Mouse (Mus musculus) stomach, embryonic 16.5 days (tissue): ENCODE results near the gene Prrc2b. TPM values are rescaled to one million over a fixed set of nuclear protein-coding genes. Genes with fewer than 3 reads are reported as not detected.

Experiments
- ATAC-seq: fragments of 200-750 bp; cut with Nextera tagmentation; 2 replicates; pipeline ENCODE4 v1.8.0; 2017; ENCODE audit warnings: moderate number of reproducible peaks, moderate TSS enrichment; ENCODE audit not compliant: insufficient read depth, low FRiP score
- H3K27ac ChIP-seq: fragments of 300-500 bp; sonication (generic); 2 replicates; pipeline ENCODE4 v1.5.1; 2014; ENCODE audit warnings: low read length
- H3K27me3 ChIP-seq: fragments of 300-500 bp; sonication (generic); 2 replicates; pipeline ENCODE4 v1.6.1; 2014; ENCODE audit warnings: low read length, control low read depth, mixed read lengths; ENCODE audit not compliant: control insufficient read depth, insufficient read depth
- H3K36me3 ChIP-seq: fragments of 300-500 bp; sonication (generic); 2 replicates; pipeline ENCODE4 v1.6.1; 2014; ENCODE audit warnings: low read length; ENCODE audit not compliant: control insufficient read depth, insufficient read depth
- H3K4me1 ChIP-seq: fragments of 300-500 bp; sonication (generic); 2 replicates; pipeline ENCODE4 v1.6.1; 2014; ENCODE audit warnings: low read length, control low read depth, mixed read lengths; ENCODE audit not compliant: control insufficient read depth, insufficient read depth
- H3K4me2 ChIP-seq: fragments of 300-500 bp; sonication (generic); 2 replicates; pipeline ENCODE4 v1.6.1; 2014; ENCODE audit warnings: low read depth, low read length, mixed read lengths
- H3K4me3 ChIP-seq: fragments of 300-500 bp; sonication (generic); replicated peaks from 2 replicates; pipeline ENCODE4 v1.5.1; 2014; ENCODE audit warnings: mild to moderate bottlenecking, low read length
- H3K9ac ChIP-seq: fragments of 300-500 bp; sonication (generic); 2 replicates; pipeline ENCODE4 v1.6.1; 2014; ENCODE audit warnings: low read length
- H3K9me3 ChIP-seq: fragments of 300-500 bp; sonication (generic); replicated peaks from 2 replicates; pipeline ENCODE4 v1.6.1; 2016; ENCODE audit warnings: low read length, control low read depth; ENCODE audit not compliant: control insufficient read depth
- WGBS: fragments of 180-500 bp; shearing (Covaris S2); extraction: QIAGEN DNeasy Blood & Tissue Kit; methylation state at CpG from one replicate; pipeline ENCODE4 v1.1.7; 2014; 5-methylcytosine and 5-hydroxymethylcytosine counted together
- polyA plus RNA-seq: library from polyadenylated mRNA; unstranded; fragments of >200 nt; fragmentation: Nextera tagmentation; extraction: Ambion mirVana; gene quantifications from 2 replicates; pipeline ENCODE4 v1.2.1, GENCODE M21; 2015

Gene Prrc2b
- polyA plus RNA-seq, 1 experiment from 2014 or later: 27.3 TPM

- Histone ChIP-seq H3K4me3 (peak overlapping the region; percentile 73), H3K4me1 (peaks cover 12% of the 10 kb centered on the region), H3K9me3 (no peaks in the 10 kb centered on the region), H3K36me3 (peaks cover 11% of the 10 kb centered on the region), H3K27me3 (no peaks in the 10 kb centered on the region), H3K9ac (peak overlapping the region; percentile 83), H3K4me2 (peak overlapping the region; percentile 92), H3K27ac (peak overlapping the region; percentile 82)
- ATAC-seq: peak; percentile 48; the same call in 1 of the 2 replicates
- WGBS: under 1% methylated on average over 20 of the region's 20 CpGs
Observed at GRCm38 (mm10) chr2:32236760-32237487, 86.0 kb downstream of the Prrc2b start.

GRCm38 (mm10) chr2:32237571-32237970, 86.7 kb downstream of the Prrc2b start:
- peak overlapping the region; percentile 92 for H3K4me2 ChIP-seq
- peaks cover 12% of the 10 kb centered on the region for H3K4me1 ChIP-seq
- H3K27me3 ChIP-seq: no peaks in the 10 kb centered on the region
- peak overlapping the region; percentile 82; the same call in 1 of the 2 replicates for H3K27ac ChIP-seq
- 34% methylated on average over 4 of the region's 4 CpGs for WGBS
- H3K4me3 ChIP-seq: peak overlapping the region; percentile 73
- H3K9ac ChIP-seq: peak overlapping the region; percentile 83
- ATAC-seq: no peak
- H3K9me3 ChIP-seq: no peaks in the 10 kb centered on the region
- peaks cover 5% of the 10 kb centered on the region; the same call in 1 of the 2 replicates for H3K36me3 ChIP-seq

- peaks cover 12% of the 10 kb centered on the region for H3K4me1 ChIP-seq
- no peak overlapping the region for H3K27ac ChIP-seq
- H3K4me2 ChIP-seq: no peak overlapping the region
- H3K9ac ChIP-seq: no peak overlapping the region
- no peak for ATAC-seq
- H3K4me3 ChIP-seq: no peak overlapping the region
- H3K36me3 ChIP-seq: no peaks in the 10 kb centered on the region
- H3K9me3 ChIP-seq: no peaks in the 10 kb centered on the region
- WGBS: 91% methylated on average over 9 of the region's 9 CpGs
- H3K27me3 ChIP-seq: no peaks in the 10 kb centered on the region
Observed at GRCm38 (mm10) chr2:32238708-32239435, 88.0 kb downstream of the Prrc2b start.

- Histone ChIP-seq H3K9me3 (no peaks in the 10 kb centered on the region), H3K27me3 (no peaks in the 10 kb centered on the region), H3K4me2 (no peak overlapping the region), H3K4me1 (peaks cover 3% of the 10 kb centered on the region; the same call in 1 of the 2 replicates), H3K27ac (no peak overlapping the region), H3K4me3 (no peak overlapping the region), H3K9ac (no peak overlapping the region), H3K36me3 (no peaks in the 10 kb centered on the region)
- 87% methylated on average over 5 of the region's 5 CpGs for WGBS
- ATAC-seq: no peak
Observed at GRCm38 (mm10) chr2:32240591-32240990, 89.7 kb downstream of the Prrc2b start.

DNA sequence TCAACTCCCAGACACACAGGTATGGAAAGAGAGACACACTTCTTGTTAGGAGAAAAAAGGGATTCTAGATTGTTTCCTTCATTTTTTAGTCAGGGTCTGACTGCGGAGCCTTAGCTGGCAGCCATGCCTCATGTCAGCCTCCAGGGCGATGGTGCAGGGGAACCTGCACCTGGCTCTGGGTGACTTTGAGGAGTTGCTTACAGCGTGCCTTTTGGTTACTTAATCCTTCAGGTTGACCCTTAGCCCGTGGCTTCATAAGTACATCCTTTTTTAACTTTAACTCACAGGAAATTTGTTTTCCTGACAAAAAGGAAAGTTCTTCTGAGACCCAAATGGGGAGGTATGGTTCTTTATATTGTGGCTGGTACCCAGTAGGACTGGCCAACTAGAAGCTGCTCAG, 92.1 kb downstream of the Prrc2b start:
- no peak for ATAC-seq
- no peak overlapping the region for H3K9ac ChIP-seq

DNA sequence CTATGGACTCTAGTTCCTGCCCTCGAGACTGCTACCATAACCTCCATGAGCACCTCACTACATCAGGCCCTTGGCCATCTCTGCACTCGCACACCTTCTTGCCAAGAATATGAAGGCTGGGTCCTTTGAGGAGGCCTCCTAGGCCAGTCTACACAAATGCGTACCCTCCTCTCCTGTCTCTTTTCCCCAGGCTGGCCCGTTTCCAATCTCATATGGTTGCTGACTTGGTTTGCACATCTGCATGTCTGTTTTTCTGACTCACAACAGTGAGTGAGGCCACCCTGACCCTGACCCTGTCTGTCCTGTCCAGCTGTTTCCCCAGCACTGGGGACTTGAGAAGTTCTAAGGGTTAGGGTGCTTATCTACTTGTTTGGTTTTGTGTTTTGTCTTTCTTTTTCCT, 95.9 kb downstream of the Prrc2b start:
- Histone ChIP-seq H3K27ac (no peak overlapping the region), H3K27me3 (no peaks in the 10 kb centered on the region), H3K4me1 (no peaks in the 10 kb centered on the region), H3K9me3 (no peaks in the 10 kb centered on the region), H3K4me2 (no peak overlapping the region), H3K9ac (no peak overlapping the region; the same call in 1 of the 2 replicates), H3K36me3 (0 out of 2 replicates have a peak, but pooled peaks cover 16% of the 10 kb centered on the region), H3K4me3 (no peak overlapping the region)
- WGBS: 85% methylated on average over 4 of the region's 4 CpGs
- no peak for ATAC-seq

More for the DNA sequence above, 92.1 kb downstream of the Prrc2b start:
- no peak overlapping the region for H3K4me2 ChIP-seq
- no peak overlapping the region for H3K4me3 ChIP-seq
- no peaks in the 10 kb centered on the region for H3K27me3 ChIP-seq
- no peaks in the 10 kb centered on the region for H3K9me3 ChIP-seq
- H3K36me3 ChIP-seq: 0 out of 2 replicates have a peak, but pooled peaks cover 4% of the 10 kb centered on the region
- H3K27ac ChIP-seq: no peak overlapping the region
- H3K4me1 ChIP-seq: no peaks in the 10 kb centered on the region
- 81% methylated on average over 4 of the region's 4 CpGs for WGBS

DNA sequence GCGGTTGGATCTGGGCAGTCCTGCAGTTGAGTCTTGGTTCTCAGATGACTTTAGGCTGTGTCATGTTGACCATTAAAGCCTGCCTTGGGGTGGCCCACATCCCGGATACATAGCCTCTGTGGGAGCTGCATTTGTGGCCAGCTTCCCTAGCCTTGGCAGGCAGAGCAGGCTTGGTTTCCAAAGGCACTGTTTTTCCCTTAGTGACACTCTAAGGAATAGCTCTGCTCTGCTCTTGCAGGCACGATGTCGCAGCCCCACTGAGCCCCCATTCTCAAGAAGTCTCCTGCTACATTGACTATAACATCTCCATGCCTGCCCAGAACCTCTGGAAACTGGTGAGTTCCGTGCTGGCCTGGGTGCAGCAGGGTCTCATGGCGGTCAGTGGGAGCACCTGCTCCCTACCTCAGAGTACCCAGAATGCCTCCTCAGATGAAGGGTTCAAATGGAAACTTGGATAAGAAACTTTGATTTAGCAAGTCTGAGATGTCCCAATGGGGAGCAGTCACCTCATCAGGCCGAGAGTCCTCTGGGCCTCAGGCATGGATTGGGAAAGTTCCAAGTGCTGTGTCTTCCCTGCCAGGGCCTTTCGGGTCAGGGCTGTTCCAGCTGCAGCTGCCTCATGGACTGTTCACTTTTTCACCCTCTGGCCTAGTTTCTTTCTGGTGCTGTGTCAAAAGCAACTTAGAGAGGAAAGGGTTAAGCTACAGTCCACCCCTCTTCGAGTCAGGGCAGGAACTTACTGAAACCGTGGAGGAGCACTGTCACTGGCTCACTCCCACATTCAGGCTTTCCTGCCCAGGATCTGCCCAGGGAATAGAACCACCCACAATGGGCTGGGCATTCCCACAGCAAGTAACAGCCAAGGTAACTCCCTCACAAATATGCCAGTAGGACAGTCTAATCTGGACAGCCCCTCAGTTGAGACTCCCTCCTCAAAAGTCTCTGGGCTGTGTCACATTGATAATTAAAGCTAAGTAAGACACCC, 97.8 kb downstream of the Prrc2b start:
- H3K36me3 ChIP-seq: 0 out of 2 replicates have a peak, but pooled peaks cover 21% of the 10 kb centered on the region
- ATAC-seq: no peak

GRCm38 (mm10) chr2:32251791-32252527, 101.1 kb downstream of the Prrc2b start:
- Histone ChIP-seq H3K4me1 (peaks cover 11% of the 10 kb centered on the region; the same call in 1 of the 2 replicates), H3K27me3 (no peaks in the 10 kb centered on the region), H3K4me2 (no peak overlapping the region), H3K9me3 (no peaks in the 10 kb centered on the region), H3K36me3 (0 out of 2 replicates have a peak, but pooled peaks cover 21% of the 10 kb centered on the region), H3K4me3 (no peak overlapping the region), H3K27ac (peak overlapping the region; percentile 40; the same call in 1 of the 2 replicates), H3K9ac (no peak overlapping the region)
- no peak; the same call in 1 of the 2 replicates for ATAC-seq
- 62% methylated on average over 12 of the region's 12 CpGs for WGBS

More for the DNA sequence above, 97.8 kb downstream of the Prrc2b start:
- peaks cover 10% of the 10 kb centered on the region; the same call in 1 of the 2 replicates for H3K4me1 ChIP-seq
- H3K9me3 ChIP-seq: no peaks in the 10 kb centered on the region
- 73% methylated on average over 10 of the region's 10 CpGs for WGBS
- no peak overlapping the region for H3K9ac ChIP-seq
- H3K4me2 ChIP-seq: no peak overlapping the region
- no peak overlapping the region for H3K4me3 ChIP-seq
- H3K27ac ChIP-seq: no peak overlapping the region
- H3K27me3 ChIP-seq: no peaks in the 10 kb centered on the region
